ENCODE assay signal across 7 mouse cellular contexts in genomic region chr15:79396736-79397135, GRCm38 (mm10). TPM values are rescaled to one million over a fixed set of nuclear protein-coding genes. Genes with fewer than 3 reads are reported as not detected.
DNase-seq lines count a peak whose midpoint lies in the region; ATAC-seq and TF ChIP-seq lines count a peak whose summit lies in the region.

No protein-coding gene starts in this region.

- H3K27me3 ChIP-seq in heart, adult 2 months (ENCODE audit: control insufficient read depth, insufficient read depth, low read length) = no peaks in the 10 kb centered on the region

- TF ChIP-seq POLR2A in heart, adult 2 months (IDR thresholded peaks at IDR 0.05; ENCODE audit: insufficient read depth, low read depth, low read length) = peak; percentile 97

- peak; percentile 35 for DNase-seq in A20 (ENCODE audit: low read depth, low spot score)
- DNase-seq in heart, adult 2 months = peak; percentile 72 to 80
- DNase-seq in kidney, postnatal 36 days = peak; percentile 73 to 84
- no peak for DNase-seq in cerebellum, adult 11-12 months
- DNase-seq in right cerebral cortex, adult 18-20 months = no peak

- TF ChIP-seq EP300 in heart, adult 2 months (IDR thresholded peaks at IDR 0.05; ENCODE audit: insufficient read depth, low read depth, low read length) = peak; percentile 90

- H3K27ac ChIP-seq in heart, adult 2 months = peak overlapping the region; percentile 88

- intact Hi-C loops in heart, adult 2 months (cut with DNase I) = loop anchor here (2.0 to 5.0 kb wide), 2 partner anchors 16 to 69 kb away; partner anchors contain the start of gene Pla2g6

- peaks cover 52% of the 10 kb centered on the region for H3K4me1 ChIP-seq in heart, adult 2 months (ENCODE audit: control insufficient read depth, insufficient read depth, low read length)

- peaks cover 5% of the 10 kb centered on the region; the same call in 1 of the 2 replicates for H3K36me3 ChIP-seq in heart, adult 2 months (ENCODE audit: control insufficient read depth, insufficient read depth, low read length)

- ATAC-seq in CD4-positive, CD25-positive, alpha-beta regulatory T cell, adult 4 months = peak; percentile 93
- ATAC-seq in monocyte, adult 5-6 weeks (replicated peaks; ENCODE audit: insufficient number of reproducible peaks, low FRiP score, low TSS enrichment, poor library complexity, severe bottlenecking) = peak; percentile 54; the same call in 1 of the 2 replicates

- WGBS in heart, adult 2 months = 41% methylated on average over 11 of the region's 11 CpGs

- peak; percentile 92 for TF ChIP-seq CTCF in heart, adult 2 months (IDR thresholded peaks at IDR 0.05)

- peak overlapping the region; percentile 67 for H3K9ac ChIP-seq in heart, adult 2 months (ENCODE audit: low read depth, low read length)

- H3K4me3 ChIP-seq in heart, adult 2 months = peak overlapping the region; percentile 49

- peaks cover 13% of the 10 kb centered on the region for H3K79me2 ChIP-seq in heart, adult 2 months (replicated peaks; ENCODE audit: control insufficient read depth, insufficient read depth, low read length)

RNA-seq across cellular contexts. Expression of gene Tmem184b, which starts 6.6 kb away (rescaled TPM):
- 10 to 100 TPM in 1 of 2 experiments, 1 to 10 TPM in 1; 9.6 to 12.5 TPM for polyA plus RNA-seq in CD4-positive, CD25-positive, alpha-beta regulatory T cell, adult 4 months (2017; shearing (Covaris generic))
- total RNA-seq in heart, adult 2 months (2021) = 10 to 100 TPM; 38.7 to 42.9 TPM
- polyA plus RNA-seq in heart, adult 2 months (2012; rRNA removed) = 83.1 and 84.2 TPM in 2 replicates
- total RNA-seq in monocyte, adult 5-6 weeks (2017) = 10.6 to 25.9 TPM (median 19.9 TPM) in 3 replicates

RNA-seq across cellular contexts. Expression of gene Maff, which starts 50.3 kb away (rescaled TPM):
- 1 to 10 TPM; 1.3 to 1.9 TPM for polyA plus RNA-seq in CD4-positive, CD25-positive, alpha-beta regulatory T cell, adult 4 months (2017; shearing (Covaris generic))
- 10 to 100 TPM in 1 of 2 experiments, 1 to 10 TPM in 1; 9.3 to 13.7 TPM for total RNA-seq in heart, adult 2 months (2021)
- 3.4 and 4.3 TPM in 2 replicates for polyA plus RNA-seq in heart, adult 2 months (2012; rRNA removed)
- total RNA-seq in monocyte, adult 5-6 weeks (2017) = 9.8 to 14.5 TPM (median 10.4 TPM) in 3 replicates

RNA-seq across cellular contexts. Expression of gene Csnk1e, which starts 58.6 kb away (rescaled TPM):
- 1 to 10 TPM; 3.1 to 6.2 TPM for polyA plus RNA-seq in CD4-positive, CD25-positive, alpha-beta regulatory T cell, adult 4 months (2017; shearing (Covaris generic))
- 10 to 100 TPM; 46.5 to 48.3 TPM for total RNA-seq in heart, adult 2 months (2021)
- polyA plus RNA-seq in heart, adult 2 months (2012; rRNA removed) = 62.6 and 63.6 TPM in 2 replicates
- 40.4 to 66.9 TPM (median 49.9 TPM) in 3 replicates for total RNA-seq in monocyte, adult 5-6 weeks (2017)

Comparison
In these comparisons a context has a peak if more than half of its experiments do, and no peak if none do; other contexts are left out.
1. DNase-seq: peak in A20 (single experiment), heart, adult 2 months (2 of 2) and kidney, postnatal 36 days (2 of 2); none in cerebellum, adult 11-12 months (single experiment) and right cerebral cortex, adult 18-20 months (single experiment).